Mouse (Mus musculus) ES-E14 (cell line): ENCODE measurements around the gene Gabpb2.

Experiments
- ZC3H11A ChIP-seq: IDR thresholded peaks from 2 replicates; pipeline ENCODE4 v1.6.1; 2012; ENCODE audit warnings: low read depth, mild to moderate bottlenecking, inconsistent platforms, low read length, borderline replicate concordance
- ZNF384 ChIP-seq: IDR thresholded peaks from 2 replicates; pipeline ENCODE4 v1.6.1; 2012; ENCODE audit warnings: low read depth, low read length, inconsistent platforms

GRCm38 (mm10) chr3:95186888-95187287 is 30.8 kb downstream of the Gabpb2 start:
- TF ChIP-seq ZNF384 (no peak), ZC3H11A (no peak)
